Mouse (Mus musculus) bone marrow macrophage, adult 2 months (primary cell): ENCODE measurements around the gene Myh7b.
A peak's percentile ranks its signal among the peaks of the same experiment; 100 is the strongest.

Source experiments
- CTCF ChIP-seq: IDR thresholded peaks from 2 replicates; pipeline ENCODE4 v1.5.1; 2012; ENCODE audit warnings: low read depth, mild to moderate bottlenecking, low read length, moderate library complexity
- POLR2A ChIP-seq: IDR thresholded peaks from 2 replicates; pipeline ENCODE4 v1.6.1; 2012; ENCODE audit warnings: mild to moderate bottlenecking, low read depth, low read length, borderline replicate concordance

DNA sequence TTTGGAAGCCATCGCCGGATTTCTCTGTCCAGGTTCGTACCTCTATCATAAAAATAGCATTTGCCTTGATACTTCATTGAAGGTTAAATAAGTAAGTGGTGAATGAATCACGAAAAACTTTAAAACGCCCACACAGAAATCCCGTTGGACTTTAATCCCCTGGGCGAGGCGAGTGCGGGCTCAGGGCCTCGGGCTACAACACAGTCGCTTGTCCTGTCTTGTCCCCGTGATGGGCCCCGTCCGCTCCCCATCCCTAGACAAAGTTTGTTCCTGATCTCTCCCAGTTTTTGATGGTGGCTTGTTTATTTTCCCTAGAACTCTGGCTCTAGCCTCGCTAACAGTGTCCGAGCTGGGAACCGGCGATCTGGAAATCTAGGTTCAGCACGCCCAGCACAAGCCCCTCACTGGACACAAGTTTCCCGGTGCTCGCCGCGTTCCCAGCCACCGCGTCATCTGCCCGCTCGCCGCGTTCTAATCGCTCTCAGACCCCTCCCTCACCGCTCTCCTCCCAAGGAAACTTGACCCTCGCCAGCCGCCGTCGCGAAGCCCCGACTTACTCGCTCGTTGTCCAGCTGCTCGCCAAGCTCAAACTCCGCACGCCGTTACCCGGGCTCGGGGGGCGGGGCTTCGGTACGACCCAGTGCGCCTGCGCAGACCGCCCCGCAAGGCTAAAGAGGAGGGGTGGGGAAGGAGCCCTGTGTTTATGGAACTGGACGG, 18.7 kb upstream of the Myh7b start, which contains the start of gene Gss:
- TF ChIP-seq POLR2A (0 out of 2 replicates have a peak, but pooled peaks have one; percentile 22), CTCF (no peak; the same call in 1 of the 2 replicates)
